8 mouse cellular contexts compared by ENCODE assay signal in the genomic region with DNA sequence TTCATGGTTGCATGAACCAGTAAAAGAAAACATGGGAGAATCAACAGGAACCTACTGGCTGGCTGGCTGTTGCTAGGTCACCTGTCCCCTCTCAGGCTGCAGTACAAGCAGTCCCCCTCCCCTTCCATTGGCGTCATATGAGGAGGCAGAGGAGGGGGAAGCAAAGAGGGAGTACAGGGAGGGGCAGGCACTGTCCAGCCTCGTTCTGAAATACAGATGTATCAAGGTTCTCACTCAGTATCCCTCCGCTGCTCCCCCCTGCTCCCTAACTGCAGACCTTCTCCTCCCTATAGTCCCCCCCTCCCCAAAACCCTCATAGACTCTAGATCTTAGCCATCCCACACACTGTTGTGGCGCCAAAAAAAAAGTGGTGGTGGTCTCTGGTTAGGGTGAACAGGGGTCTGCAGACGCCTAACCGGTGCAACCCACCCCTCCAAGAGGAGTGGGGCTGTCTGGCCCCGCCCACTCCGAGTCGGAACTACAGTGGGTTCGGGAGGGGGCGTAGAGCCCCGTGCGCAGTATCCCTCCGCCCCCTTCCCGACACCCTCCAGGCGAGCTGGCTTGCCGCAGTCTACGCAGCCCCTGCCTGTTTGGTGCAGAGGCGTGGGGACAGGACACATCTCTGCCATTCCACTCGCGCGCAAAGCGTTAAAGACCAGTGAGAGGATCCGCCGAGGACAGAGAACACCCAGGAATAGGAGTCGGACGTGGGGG. TPM values are rescaled to one million over a fixed set of nuclear protein-coding genes. Genes with fewer than 3 reads are reported as not detected.
A peak's percentile ranks its signal among the peaks of the same experiment; 100 is the strongest.
DNase-seq lines count a peak whose midpoint lies in the region; ATAC-seq lines count a peak whose summit lies in the region.
"Not testable (repeated sequence)": the region's sequence is repeated elsewhere in the genome, so short reads cannot be mapped to it uniquely, and the experiment has no call there.

No protein-coding gene starts in this region.

- not testable (repeated sequence) for H3K27ac ChIP-seq in lung, embryonic 16.5 days (ENCODE audit: low read length)

- not testable (repeated sequence) for H3K4me1 ChIP-seq in lung, embryonic 16.5 days (replicated peaks; ENCODE audit: control insufficient read depth, insufficient read depth, low read length)

- H3K36me3 ChIP-seq in lung, embryonic 16.5 days (ENCODE audit: control insufficient read depth, insufficient read depth, low read length), result not testable (repeated sequence)

- not testable (repeated sequence) for H3K27me3 ChIP-seq in lung, embryonic 16.5 days (ENCODE audit: control insufficient read depth, insufficient read depth, low read depth, low read length)

- peak overlapping the region; percentile 63 for H3K4me2 ChIP-seq in lung, embryonic 16.5 days (ENCODE audit: low read depth, low read length)

- DNase-seq in gastrocnemius, postnatal 10 days, result peak; percentile 27
- DNase-seq in induced T-regulatory cell, adult 2 months (ENCODE audit: low read depth), result peak; percentile 18
- peak; percentile 35 for DNase-seq in left cerebral cortex, adult 11 months (ENCODE audit: low spot score)
- peak; percentile 50 for DNase-seq in ovary, adult 18-20 months (ENCODE audit: low spot score)
- peak; percentile 56 to 64 for DNase-seq in thymus, postnatal 10 days (ENCODE audit: low spot score in 2 of 2)

- peak overlapping the region; percentile 55 for H3K9ac ChIP-seq in lung, embryonic 16.5 days (ENCODE audit: low read length)

- not testable (repeated sequence) for H3K9me3 ChIP-seq in lung, embryonic 16.5 days (ENCODE audit: control insufficient read depth, low read length)

- H3K4me3 ChIP-seq in lung, embryonic 16.5 days (ENCODE audit: low read length), result peak overlapping the region; percentile 62

- peak; percentile 46 for ATAC-seq in activated CD4-positive, CD25-positive, alpha-beta regulatory T cell, adult 4 months
- ATAC-seq in common myeloid progenitor, adult 5-6 weeks (replicated peaks; ENCODE audit: low read depth, poor library complexity, severe bottlenecking), result peak; percentile 85
- ATAC-seq in lung, embryonic 16.5 days (ENCODE audit: low read depth), result peak; percentile 95

- WGBS in lung, embryonic 16.5 days, result 18% methylated on average over 25 of the region's 27 CpGs

RNA-seq across cellular contexts. Expression of gene Bhlhb9, which starts 1.6 kb away (rescaled TPM):
- 10 to 100 TPM in 1 of 2 experiments, 1 to 10 TPM in 1; 8.1 to 13.4 TPM for polyA plus RNA-seq in activated CD4-positive, CD25-positive, alpha-beta regulatory T cell, adult 4 months (2017; shearing (Covaris generic))
- 32.7 and 45.9 TPM in 2 replicates for total RNA-seq in common myeloid progenitor, adult 5-6 weeks (2017)
- total RNA-seq in gastrocnemius, postnatal 10 days (2021), result 10 to 100 TPM; 18.7 to 21.9 TPM
- 43.8 and 45.3 TPM in 2 replicates for polyA plus RNA-seq in lung, embryonic 16.5 days (2015; fragmentation: Nextera tagmentation; extraction: Ambion mirVana)

RNA-seq across cellular contexts. Expression of gene Gprasp2, which starts 43.1 kb away (rescaled TPM):
- polyA plus RNA-seq in activated CD4-positive, CD25-positive, alpha-beta regulatory T cell, adult 4 months (2017; shearing (Covaris generic)), result 1 to 10 TPM; 2.6 to 4.4 TPM
- total RNA-seq in common myeloid progenitor, adult 5-6 weeks (2017), result 2.0 and 2.3 TPM in 2 replicates
- 1 to 10 TPM; 5.6 to 6.3 TPM for total RNA-seq in gastrocnemius, postnatal 10 days (2021)
- 18.0 and 19.1 TPM in 2 replicates for polyA plus RNA-seq in lung, embryonic 16.5 days (2015; fragmentation: Nextera tagmentation; extraction: Ambion mirVana)

RNA-seq across cellular contexts. Expression of gene Armcx5, which starts 53.2 kb away (rescaled TPM):
- 10 to 100 TPM; 10.1 to 10.7 TPM for polyA plus RNA-seq in activated CD4-positive, CD25-positive, alpha-beta regulatory T cell, adult 4 months (2017; shearing (Covaris generic))
- 9.9 and 11.7 TPM in 2 replicates for total RNA-seq in common myeloid progenitor, adult 5-6 weeks (2017)
- total RNA-seq in gastrocnemius, postnatal 10 days (2021), result 1 to 10 TPM; 4.4 to 6.3 TPM
- polyA plus RNA-seq in lung, embryonic 16.5 days (2015; fragmentation: Nextera tagmentation; extraction: Ambion mirVana), result 8.5 and 10.5 TPM in 2 replicates

RNA-seq across cellular contexts. Expression of gene Gprasp1, which starts 53.2 kb away (rescaled TPM):
- 10 to 100 TPM; 16.4 to 18.1 TPM for polyA plus RNA-seq in activated CD4-positive, CD25-positive, alpha-beta regulatory T cell, adult 4 months (2017; shearing (Covaris generic))
- total RNA-seq in common myeloid progenitor, adult 5-6 weeks (2017), result 31.2 and 45.9 TPM in 2 replicates
- 10 to 100 TPM; 22.0 to 29.1 TPM for total RNA-seq in gastrocnemius, postnatal 10 days (2021)
- 38.6 and 40.4 TPM in 2 replicates for polyA plus RNA-seq in lung, embryonic 16.5 days (2015; fragmentation: Nextera tagmentation; extraction: Ambion mirVana)
